Mouse (Mus musculus) thymus, postnatal 25 days (tissue): Measurements from ENCODE around the gene Hmcn2.

Experiments
- DNase-seq: peaks from one replicate; pipeline ENCODE4 v3.0.0; 2022

Hmcn2 gene

GRCm38 (mm10) chr2:31314007-31314465 is at the start of gene Hmcn2:
Gene Hmcn2 (plus strand): TSS chr2:31314415.
- DNase-seq = no peak

GRCm38 (mm10) chr2:31267447-31267846 is 46.8 kb upstream of the Hmcn2 start:
- DNase-seq = no peak

GRCm38 (mm10) chr2:31268631-31269030 is 45.6 kb upstream of the Hmcn2 start:
- DNase-seq = no peak

GRCm38 (mm10) chr2:31269188-31269587 is 45.0 kb upstream of the Hmcn2 start:
- no peak for DNase-seq

GRCm38 (mm10) chr2:31269847-31270246 is 44.4 kb upstream of the Hmcn2 start:
- DNase-seq = no peak

- no peak for DNase-seq
Observed at GRCm38 (mm10) chr2:31270470-31270869, 43.7 kb upstream of the Hmcn2 start.

- peak; percentile 21 for DNase-seq
Observed at GRCm38 (mm10) chr2:31271071-31271470, 43.1 kb upstream of the Hmcn2 start.

GRCm38 (mm10) chr2:31274993-31275392 is 39.2 kb upstream of the Hmcn2 start:
- no peak for DNase-seq

GRCm38 (mm10) chr2:31277810-31278209 is 36.4 kb upstream of the Hmcn2 start:
- DNase-seq = no peak

GRCm38 (mm10) chr2:31278483-31278882 is 35.7 kb upstream of the Hmcn2 start:
- DNase-seq = no peak

GRCm38 (mm10) chr2:31281138-31281537 is 33.1 kb upstream of the Hmcn2 start:
- no peak for DNase-seq

- no peak for DNase-seq
Observed at GRCm38 (mm10) chr2:31282266-31282665, 31.9 kb upstream of the Hmcn2 start.

- no peak for DNase-seq
Observed at GRCm38 (mm10) chr2:31282880-31283279, 31.3 kb upstream of the Hmcn2 start.

- no peak for DNase-seq
Observed at GRCm38 (mm10) chr2:31284531-31284930, 29.7 kb upstream of the Hmcn2 start.

- DNase-seq = peak; percentile 60
Observed at GRCm38 (mm10) chr2:31291421-31291820, 22.8 kb upstream of the Hmcn2 start.

GRCm38 (mm10) chr2:31294985-31295384 is 19.2 kb upstream of the Hmcn2 start:
- peak; percentile 79 for DNase-seq

GRCm38 (mm10) chr2:31296395-31296794 is 17.8 kb upstream of the Hmcn2 start:
- no peak for DNase-seq

- DNase-seq = peak; percentile 54
Observed at GRCm38 (mm10) chr2:31297602-31298268, 16.5 kb upstream of the Hmcn2 start.

GRCm38 (mm10) chr2:31298814-31299213 is 15.4 kb upstream of the Hmcn2 start:
- no peak for DNase-seq

GRCm38 (mm10) chr2:31299266-31299665 is 14.9 kb upstream of the Hmcn2 start:
- peak; percentile 17 for DNase-seq

- DNase-seq = no peak
Observed at GRCm38 (mm10) chr2:31299996-31300395, 14.2 kb upstream of the Hmcn2 start.

GRCm38 (mm10) chr2:31303177-31303576 is 11.0 kb upstream of the Hmcn2 start:
- no peak for DNase-seq

GRCm38 (mm10) chr2:31304191-31304590 is 10.0 kb upstream of the Hmcn2 start:
- DNase-seq = no peak

GRCm38 (mm10) chr2:31304801-31305665 is 9.2 kb upstream of the Hmcn2 start:
- DNase-seq = no peak
